Mouse (Mus musculus): ENCODE measurements at regions not wholly inside any gene's neighbourhood (a gene's known extent, or its start where the extent isn't known, plus 50 kb on each side); places are given as distances from the start of the nearest gene placed in this dataset.
"Not testable (repeated sequence)": the region's sequence is repeated elsewhere in the genome, so short reads cannot be mapped to it uniquely, and the experiment has no call there.

GRCm38 (mm10) chr3:78594718-78595236 is 691.5 kb downstream of the Rapgef2 start:
- H3K4me2 ChIP-seq = no peak overlapping the region
- ATAC-seq (ENCODE audit: insufficient read depth) = no peak
- no peak overlapping the region for H3K4me3 ChIP-seq (replicated peaks)
- H3K9me3 ChIP-seq (replicated peaks) = no peaks in the 10 kb centered on the region
- H3K4me1 ChIP-seq (replicated peaks) = no peaks in the 10 kb centered on the region
- WGBS (ENCODE audit: insufficient replicate concordance) = 34% methylated on average over 6 of the region's 6 CpGs
- no peak overlapping the region for H3K9ac ChIP-seq
- no peaks in the 10 kb centered on the region for H3K27me3 ChIP-seq
- H3K36me3 ChIP-seq (replicated peaks) = no peaks in the 10 kb centered on the region
- no peak overlapping the region for H3K27ac ChIP-seq (replicated peaks)

GRCm38 (mm10) chr3:78594305-78594704 is 692.0 kb downstream of the Rapgef2 start:
- no peaks in the 10 kb centered on the region for H3K9me3 ChIP-seq (replicated peaks)
- H3K4me1 ChIP-seq (replicated peaks) = no peaks in the 10 kb centered on the region
- H3K27me3 ChIP-seq = no peaks in the 10 kb centered on the region
- no peak overlapping the region for H3K4me3 ChIP-seq (replicated peaks)
- no peak overlapping the region for H3K9ac ChIP-seq
- no peaks in the 10 kb centered on the region for H3K36me3 ChIP-seq (replicated peaks)
- no peak overlapping the region for H3K4me2 ChIP-seq
- WGBS (ENCODE audit: insufficient replicate concordance) = 78% methylated on average over 11 of the region's 11 CpGs
- no peak overlapping the region for H3K27ac ChIP-seq (replicated peaks)
- no peak for ATAC-seq (ENCODE audit: insufficient read depth)

GRCm38 (mm10) chr3:78586639-78587038 is 699.7 kb downstream of the Rapgef2 start:
- Histone ChIP-seq H3K9ac (no peak overlapping the region), H3K4me2 (no peak overlapping the region), H3K9me3 (replicated peaks) (no peaks in the 10 kb centered on the region), H3K27ac (replicated peaks) (no peak overlapping the region), H3K27me3 (no peaks in the 10 kb centered on the region), H3K4me1 (replicated peaks) (no peaks in the 10 kb centered on the region), H3K4me3 (replicated peaks) (no peak overlapping the region), H3K36me3 (replicated peaks) (no peaks in the 10 kb centered on the region)
- no peak for ATAC-seq (ENCODE audit: insufficient read depth)
- 52% methylated on average over 1 of the region's 1 CpGs for WGBS (ENCODE audit: insufficient replicate concordance)

- Histone ChIP-seq H3K4me1 (replicated peaks) (no peaks in the 10 kb centered on the region), H3K36me3 (replicated peaks) (no peaks in the 10 kb centered on the region), H3K4me2 (no peak overlapping the region), H3K9me3 (replicated peaks) (no peaks in the 10 kb centered on the region), H3K27me3 (no peaks in the 10 kb centered on the region), H3K4me3 (replicated peaks) (no peak overlapping the region), H3K27ac (replicated peaks) (no peak overlapping the region), H3K9ac (no peak overlapping the region)
- no peak for ATAC-seq (ENCODE audit: insufficient read depth)
- 22% methylated on average over 1 of the region's 1 CpGs for WGBS (ENCODE audit: insufficient replicate concordance)
Measured at GRCm38 (mm10) chr3:78581868-78582267, 704.4 kb downstream of the Rapgef2 start.

GRCm38 (mm10) chr3:78581100-78581499 is 705.2 kb downstream of the Rapgef2 start:
- Histone ChIP-seq H3K4me1 (replicated peaks) (no peaks in the 10 kb centered on the region), H3K27ac (replicated peaks) (no peak overlapping the region), H3K4me3 (replicated peaks) (no peak overlapping the region), H3K36me3 (replicated peaks) (no peaks in the 10 kb centered on the region), H3K4me2 (no peak overlapping the region), H3K9ac (no peak overlapping the region), H3K27me3 (no peaks in the 10 kb centered on the region), H3K9me3 (replicated peaks) (no peaks in the 10 kb centered on the region)
- ATAC-seq (ENCODE audit: insufficient read depth) = no peak
- WGBS (ENCODE audit: insufficient replicate concordance) = 52% methylated on average over 3 of the region's 3 CpGs

- H3K27ac ChIP-seq (replicated peaks) = no peak overlapping the region
- no peak overlapping the region for H3K4me2 ChIP-seq
- H3K36me3 ChIP-seq (replicated peaks) = no peaks in the 10 kb centered on the region
- H3K9ac ChIP-seq = no peak overlapping the region
- no peaks in the 10 kb centered on the region for H3K9me3 ChIP-seq (replicated peaks)
- H3K4me3 ChIP-seq (replicated peaks) = no peak overlapping the region
- H3K27me3 ChIP-seq = no peaks in the 10 kb centered on the region
- H3K4me1 ChIP-seq (replicated peaks) = no peaks in the 10 kb centered on the region
- 4% methylated on average over 2 of the region's 2 CpGs for WGBS (ENCODE audit: insufficient replicate concordance)
- ATAC-seq (ENCODE audit: insufficient read depth) = no peak
Measured at GRCm38 (mm10) chr3:78575667-78576464, 710.5 kb downstream of the Rapgef2 start.

- no peak overlapping the region for H3K27ac ChIP-seq (replicated peaks)
- ATAC-seq (ENCODE audit: insufficient read depth) = no peak
- no peaks in the 10 kb centered on the region for H3K4me1 ChIP-seq (replicated peaks)
- no peak overlapping the region for H3K9ac ChIP-seq
- H3K4me2 ChIP-seq = no peak overlapping the region
- no peak overlapping the region for H3K4me3 ChIP-seq (replicated peaks)
- 51% methylated on average over 3 of the region's 3 CpGs for WGBS (ENCODE audit: insufficient replicate concordance)
- H3K36me3 ChIP-seq (replicated peaks) = no peaks in the 10 kb centered on the region
- H3K27me3 ChIP-seq = no peaks in the 10 kb centered on the region
- H3K9me3 ChIP-seq (replicated peaks) = no peaks in the 10 kb centered on the region
Measured at GRCm38 (mm10) chr3:78574807-78575206, 711.5 kb downstream of the Rapgef2 start.

- Histone ChIP-seq H3K4me3 (replicated peaks) (no peak overlapping the region), H3K9me3 (replicated peaks) (no peaks in the 10 kb centered on the region), H3K4me2 (no peak overlapping the region), H3K36me3 (replicated peaks) (no peaks in the 10 kb centered on the region), H3K4me1 (replicated peaks) (no peaks in the 10 kb centered on the region), H3K27ac (replicated peaks) (no peak overlapping the region), H3K27me3 (no peaks in the 10 kb centered on the region), H3K9ac (no peak overlapping the region)
- no peak for ATAC-seq (ENCODE audit: insufficient read depth)
- 57% methylated on average over 6 of the region's 6 CpGs for WGBS (ENCODE audit: insufficient replicate concordance)
Measured at GRCm38 (mm10) chr3:78573299-78573698, 713.0 kb downstream of the Rapgef2 start.

- H3K36me3 ChIP-seq (replicated peaks); H3K9me3 ChIP-seq (replicated peaks); H3K27me3 ChIP-seq; H3K9ac ChIP-seq; H3K27ac ChIP-seq (replicated peaks); H3K4me3 ChIP-seq (replicated peaks); ATAC-seq (ENCODE audit: insufficient read depth); H3K4me2 ChIP-seq; H3K4me1 ChIP-seq (replicated peaks): not testable (repeated sequence)
Measured at GRCm38 (mm10) chr3:78564926-78565325, 721.4 kb downstream of the Rapgef2 start.

Data from liver, embryonic 15.5 days (tissue).